Mouse (Mus musculus) left cerebral cortex, postnatal 4 days (tissue): ENCODE results near the gene Herc1. TPM values are rescaled to one million over a fixed set of nuclear protein-coding genes. Genes with fewer than 3 reads are reported as not detected.

ENCODE experiments used
- DNase-seq: peaks from one replicate; pipeline ENCODE4 v3.0.0-alpha.2; 2022
- intact Hi-C: fragments of 180-260 bp; cut with DNase I; formaldehyde crosslinking; loops from one replicate; pipeline ENCODE4 v1.15.1; 2025
- total RNA-seq, 2 experiments: library from RNA; stranded (reverse); gene quantifications; 2 replicates each; pipeline ENCODE4 v1.2.3; 2021

Herc1 gene
- total RNA-seq: 100 to 1,000 TPM; 125 to 130 TPM

- intact Hi-C loops: loop anchor here (5.0 to 10.0 kb wide), 2 partner anchors 43 to 195 kb away; partner anchors contain the start of gene Dapk2
- peak; percentile 96 for DNase-seq
These were observed at the start of gene Herc1 for GRCm38 (mm10) chr9:66349860-66350787. Gene Herc1, plus strand, starts transcription at chr9:66350450.

- DNase-seq: no peak
- intact Hi-C loops: loop anchor here (5.0 kb wide), 1 partner anchor 43 kb away; no protein-coding TSS in a partner anchor
These were observed 45.7 kb upstream of the Herc1 start for GRCm38 (mm10) chr9:66304320-66305090.

GRCm38 (mm10) chr9:66305121-66306112, 44.8 kb upstream of the Herc1 start:
- DNase-seq: peak; percentile 35
- intact Hi-C loops: loop anchor here (5.0 kb wide), 1 partner anchor 42 kb away; no protein-coding TSS in a partner anchor

GRCm38 (mm10) chr9:66306414-66306813, 43.8 kb upstream of the Herc1 start:
- DNase-seq: no peak
- intact Hi-C loops: loop anchor here (5.0 kb wide), 1 partner anchor 41 kb away; no protein-coding TSS in a partner anchor

- intact Hi-C loops: loop anchor here (5.0 kb wide), 1 partner anchor 40 kb away; no protein-coding TSS in a partner anchor
- no peak for DNase-seq
These were observed 42.9 kb upstream of the Herc1 start for GRCm38 (mm10) chr9:66307341-66307740.

- intact Hi-C loops: loop anchor here (5.0 kb wide), 1 partner anchor 39 kb away; no protein-coding TSS in a partner anchor
- DNase-seq: no peak
These were observed 41.5 kb upstream of the Herc1 start for GRCm38 (mm10) chr9:66308741-66309140.

- intact Hi-C loops: no loop called here
- no peak for DNase-seq
These were observed 38.8 kb upstream of the Herc1 start for GRCm38 (mm10) chr9:66311458-66311857.

GRCm38 (mm10) chr9:66316603-66317002, 33.6 kb upstream of the Herc1 start:
- no peak for DNase-seq
- intact Hi-C loops: no loop called here

- peak; percentile 80 for DNase-seq
- intact Hi-C loops: no loop called here
These were observed 28.0 kb upstream of the Herc1 start for GRCm38 (mm10) chr9:66322010-66322931.

GRCm38 (mm10) chr9:66326879-66327278, 23.4 kb upstream of the Herc1 start:
- DNase-seq: no peak
- intact Hi-C loops: no loop called here

- intact Hi-C loops: no loop called here
- no peak for DNase-seq
These were observed 20.8 kb upstream of the Herc1 start for GRCm38 (mm10) chr9:66329474-66329873.

GRCm38 (mm10) chr9:66330437-66330836, 19.8 kb upstream of the Herc1 start:
- intact Hi-C loops: no loop called here
- no peak for DNase-seq

GRCm38 (mm10) chr9:66331548-66331947, 18.7 kb upstream of the Herc1 start:
- no peak for DNase-seq
- intact Hi-C loops: no loop called here

- intact Hi-C loops: no loop called here
- no peak for DNase-seq
These were observed 17.9 kb upstream of the Herc1 start for GRCm38 (mm10) chr9:66332393-66332792.

- intact Hi-C loops: no loop called here
- no peak for DNase-seq
These were observed 13.0 kb upstream of the Herc1 start for GRCm38 (mm10) chr9:66337280-66337679.

- intact Hi-C loops: no loop called here
- no peak for DNase-seq
These were observed 12.1 kb upstream of the Herc1 start for GRCm38 (mm10) chr9:66338005-66338782.

GRCm38 (mm10) chr9:66339714-66340113, 10.5 kb upstream of the Herc1 start:
- intact Hi-C loops: no loop called here
- DNase-seq: no peak
